Mouse (Mus musculus) testis, postnatal 10 days (tissue): ENCODE data around the gene Tanc2.
A peak's percentile ranks its signal among the peaks of the same experiment; 100 is the strongest.

Experiments
- DNase-seq: peaks from one replicate; pipeline ENCODE4 v3.0.0; 2021; ENCODE audit warnings: low spot score

Gene Tanc2

DNA sequence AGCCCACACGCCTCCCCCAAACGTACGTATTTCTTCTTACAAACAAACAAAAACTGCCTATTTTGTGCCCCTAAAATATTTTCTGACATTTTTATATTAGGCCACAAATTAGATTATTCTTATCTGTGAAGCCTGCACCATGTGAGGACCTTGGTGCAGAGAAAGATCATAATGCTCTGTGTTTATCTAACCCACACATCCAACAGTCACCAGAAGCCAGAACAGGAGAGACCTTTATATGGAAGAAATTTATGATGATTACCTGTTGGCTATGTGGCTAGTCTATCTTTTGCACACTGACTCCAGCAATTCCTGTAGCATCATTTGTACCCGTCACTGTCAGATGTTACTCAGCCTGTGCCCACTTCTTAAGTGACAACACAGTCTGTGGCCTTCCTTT lies 245.4 kb downstream of the Tanc2 start:
- DNase-seq = no peak

DNA sequence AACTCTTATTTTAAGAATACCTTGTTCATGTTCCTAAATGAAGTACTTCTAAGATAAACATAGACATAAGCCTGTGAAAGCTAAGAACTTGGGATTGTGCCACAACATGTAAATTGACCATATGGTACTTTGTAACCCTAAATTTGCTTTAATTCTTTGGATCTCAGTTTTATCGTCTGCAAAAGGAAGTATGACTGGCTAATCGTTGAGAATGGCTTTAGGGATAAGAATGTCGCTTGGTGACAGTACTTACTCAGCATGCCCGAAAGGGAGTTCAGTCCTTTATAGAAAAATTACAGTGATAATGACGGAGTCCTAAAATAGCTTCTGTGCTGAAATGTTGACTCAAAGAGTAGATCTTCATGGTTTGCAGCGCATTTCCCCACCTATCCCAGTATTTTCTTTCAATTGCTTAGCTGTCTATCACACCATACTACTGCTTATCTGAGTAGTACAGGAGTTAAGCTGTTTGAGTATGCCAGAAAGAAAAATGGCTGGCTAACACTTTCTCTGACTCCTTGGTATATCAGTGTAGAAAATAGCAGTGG lies 246.6 kb downstream of the Tanc2 start:
- DNase-seq = no peak

DNA sequence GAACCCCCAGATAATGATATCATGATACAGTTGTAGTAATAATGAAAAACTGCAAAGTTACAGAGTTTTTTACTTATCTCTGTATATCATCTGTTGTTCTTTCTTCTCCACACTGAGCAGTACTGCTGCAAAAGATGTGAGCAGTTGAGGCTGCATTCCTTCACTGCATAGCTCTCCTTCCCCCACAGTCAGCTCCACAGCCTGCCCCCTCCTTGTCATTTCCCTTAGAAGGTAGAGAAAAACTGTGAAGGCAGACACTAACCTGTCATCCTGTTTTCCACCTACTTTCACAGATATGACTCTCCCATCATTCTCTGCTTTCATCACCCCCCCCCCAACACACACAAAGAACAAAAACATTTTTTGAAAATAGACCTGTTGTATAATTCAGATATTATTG lies 248.2 kb downstream of the Tanc2 start:
- no peak for DNase-seq

DNA sequence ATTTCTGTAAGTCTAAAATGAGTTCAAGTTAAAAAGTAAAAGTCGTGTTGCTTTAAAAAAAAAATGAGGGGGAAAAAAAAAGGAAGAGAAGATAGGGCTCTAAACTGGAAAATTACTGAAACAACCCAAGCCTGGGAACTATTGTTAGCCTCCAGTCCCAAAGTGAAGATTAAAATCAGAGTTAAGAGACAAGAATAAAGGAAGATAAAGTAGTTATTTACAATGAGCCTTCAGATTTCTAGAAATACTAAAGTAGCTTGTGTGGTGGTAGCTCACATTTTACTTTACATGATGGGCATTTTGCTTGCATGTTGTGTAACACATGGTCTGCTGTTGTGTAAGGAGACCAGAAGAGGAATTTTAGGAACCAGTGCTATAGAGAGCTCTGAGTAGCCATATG lies 256.1 kb downstream of the Tanc2 start:
- DNase-seq = no peak

DNA sequence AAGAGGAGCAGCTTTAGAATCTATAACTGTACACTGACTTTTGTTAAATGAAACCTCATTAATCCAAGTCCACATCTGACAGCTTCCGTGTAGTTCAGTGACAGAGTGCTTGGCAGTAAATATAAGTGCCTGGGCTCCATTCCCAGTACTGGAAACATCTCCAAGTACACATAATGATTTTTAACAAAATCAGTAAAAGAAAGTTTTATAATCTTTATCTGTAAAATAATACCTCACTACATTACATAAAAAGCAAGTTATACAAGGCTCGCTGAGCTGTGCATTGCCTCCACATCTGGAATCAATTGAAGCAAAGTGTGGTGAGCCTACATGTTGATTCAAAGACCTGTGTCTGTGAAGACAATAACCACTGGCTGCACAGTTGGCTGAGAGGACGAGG lies 265.7 kb downstream of the Tanc2 start:
- DNase-seq = no peak

DNA sequence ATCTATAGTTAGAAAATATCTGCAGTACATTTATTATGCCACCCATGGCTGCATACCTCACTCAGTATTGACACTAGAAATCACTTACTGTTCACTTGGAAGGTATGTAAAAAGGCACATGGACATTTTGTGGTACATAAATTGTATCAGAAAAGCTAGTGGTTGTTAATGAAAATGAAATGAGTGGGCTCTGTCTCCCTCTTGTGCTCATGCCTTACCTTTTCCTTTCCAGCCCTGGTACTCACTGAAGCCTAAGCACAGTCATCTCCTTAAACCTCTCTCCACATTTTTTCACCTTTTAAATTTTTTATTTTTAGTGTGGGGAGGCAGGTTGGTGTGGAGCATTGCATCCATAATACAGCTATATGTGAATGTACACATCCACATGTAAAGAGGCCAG lies 268.3 kb downstream of the Tanc2 start:
- no peak for DNase-seq

DNA sequence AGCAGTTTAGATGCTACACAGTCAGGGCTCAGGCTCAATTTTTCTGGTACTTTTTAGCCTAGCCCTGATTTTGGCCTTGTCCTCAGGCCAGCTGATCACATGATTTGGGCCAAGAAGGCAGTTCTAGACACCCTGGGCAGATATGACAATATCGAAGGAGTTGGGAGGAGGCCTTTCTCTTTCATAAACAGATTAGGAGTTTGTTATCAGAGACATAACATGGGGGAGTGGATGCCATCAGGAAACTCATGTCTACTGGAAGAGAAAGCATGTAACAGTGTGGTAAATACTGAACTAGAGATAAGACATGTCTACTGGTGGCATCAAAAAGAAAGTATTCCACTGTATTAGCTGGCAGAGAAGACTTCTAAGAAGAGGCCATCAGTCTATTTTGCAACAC lies 295.8 kb downstream of the Tanc2 start:
- DNase-seq = no peak

DNA sequence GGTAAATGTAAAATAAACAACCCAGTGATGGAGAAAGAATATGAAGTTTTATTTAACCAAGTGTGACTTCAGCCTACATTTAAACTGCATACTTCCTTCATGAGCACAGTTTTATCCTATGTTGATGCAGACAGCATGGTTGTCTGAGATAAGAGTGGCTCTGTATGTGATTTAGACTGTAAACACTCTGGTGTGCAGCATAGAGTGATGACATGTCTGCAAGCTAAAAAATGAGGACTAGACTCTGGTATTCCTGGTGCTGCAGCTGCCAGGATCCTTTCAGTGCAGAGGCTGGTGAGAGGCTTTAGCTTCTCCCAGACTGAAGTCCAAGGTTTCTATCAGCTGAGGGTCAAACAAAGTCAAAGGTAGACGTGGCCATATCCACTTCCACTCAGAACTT lies 297.5 kb downstream of the Tanc2 start:
- no peak for DNase-seq

DNA sequence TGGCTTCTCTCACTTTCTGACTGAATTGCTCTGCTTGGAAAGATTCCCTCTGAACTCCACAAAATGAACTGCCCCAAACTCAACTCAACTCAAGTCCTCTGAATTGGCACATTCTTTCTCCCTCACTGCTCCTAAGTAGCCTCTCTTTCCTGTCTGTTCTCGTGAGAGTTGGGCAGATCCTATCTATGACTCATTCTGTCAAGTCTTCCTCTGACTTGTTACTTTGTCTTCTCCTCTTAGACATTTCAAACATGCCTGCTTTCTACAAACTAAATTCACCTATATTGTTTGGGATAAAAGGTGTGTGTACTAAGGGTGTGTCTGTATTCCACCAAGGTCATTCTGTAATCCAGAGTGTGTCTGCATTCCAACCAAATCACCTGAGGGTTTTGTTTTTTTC lies 309.4 kb downstream of the Tanc2 start:
- DNase-seq = no peak

DNA sequence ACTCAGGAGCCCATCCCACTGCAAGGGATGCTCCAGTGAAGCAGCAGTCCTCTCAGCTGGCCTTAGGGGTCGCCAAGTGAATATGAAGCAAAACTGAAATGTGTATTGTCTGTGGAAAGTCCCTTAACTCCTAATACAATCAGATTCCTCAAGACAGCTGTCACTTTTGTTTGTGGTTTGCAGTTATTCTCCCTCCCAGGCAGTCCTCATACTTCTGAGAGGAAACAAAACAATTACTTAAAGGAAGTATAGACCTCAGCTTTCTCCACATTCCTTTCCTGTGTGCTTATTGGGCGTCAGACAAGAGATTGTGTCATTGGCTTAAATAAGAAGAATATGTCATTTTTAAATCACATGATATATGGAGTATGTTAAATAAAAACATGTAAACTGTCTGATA lies 311.7 kb downstream of the Tanc2 start:
- no peak for DNase-seq

DNA sequence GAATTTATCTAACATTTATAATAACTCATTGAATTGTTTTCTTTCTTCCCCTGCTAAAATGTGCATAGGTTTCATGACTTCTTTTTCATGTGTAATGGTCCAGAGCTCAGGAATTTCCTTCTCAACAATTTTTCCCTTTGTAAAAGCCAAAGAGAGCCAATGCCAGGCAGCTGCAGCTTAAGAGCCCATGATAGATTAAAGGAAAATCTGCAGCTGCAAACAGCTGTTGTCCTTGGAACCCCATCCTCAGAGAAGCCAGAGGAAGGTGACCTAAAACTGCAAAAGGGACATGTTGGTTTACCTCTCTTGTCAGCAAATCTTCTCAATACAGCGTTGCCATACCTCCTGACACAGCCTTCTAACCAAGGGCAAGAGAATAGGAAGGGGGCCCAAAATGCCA lies 313.2 kb downstream of the Tanc2 start:
- no peak for DNase-seq

DNA sequence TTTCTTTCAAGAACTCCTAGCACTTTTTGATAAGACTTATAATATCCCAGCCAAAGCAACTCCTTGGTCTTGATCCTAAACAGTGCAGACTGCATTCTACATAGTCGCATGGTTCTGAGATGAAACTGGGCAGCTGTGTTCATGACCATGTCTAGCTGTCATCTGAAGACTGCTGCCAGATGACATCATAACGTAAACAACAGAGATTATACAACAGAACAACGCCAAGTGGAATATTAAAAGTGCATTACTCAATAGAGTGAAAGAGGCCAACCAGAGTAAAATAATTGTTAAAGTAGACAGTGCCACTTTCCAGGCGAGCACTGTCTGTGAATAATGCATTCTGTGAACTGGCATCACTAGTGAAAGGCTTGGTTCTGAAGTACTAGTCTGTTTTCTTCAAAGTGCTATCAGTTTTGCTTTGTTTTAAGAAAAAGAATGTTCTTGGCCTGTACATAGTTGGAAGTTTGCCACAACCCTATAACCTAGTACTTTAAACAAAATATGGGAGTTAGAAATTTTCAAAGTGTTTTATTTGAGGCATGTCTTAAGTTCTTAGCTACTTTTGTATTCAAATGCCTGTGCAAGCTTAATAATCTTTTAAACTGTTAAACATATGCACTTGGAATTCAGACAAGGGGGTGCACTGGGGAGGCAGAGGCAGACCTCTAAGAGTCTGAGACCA lies 315.9 kb downstream of the Tanc2 start:
- no peak for DNase-seq

DNA sequence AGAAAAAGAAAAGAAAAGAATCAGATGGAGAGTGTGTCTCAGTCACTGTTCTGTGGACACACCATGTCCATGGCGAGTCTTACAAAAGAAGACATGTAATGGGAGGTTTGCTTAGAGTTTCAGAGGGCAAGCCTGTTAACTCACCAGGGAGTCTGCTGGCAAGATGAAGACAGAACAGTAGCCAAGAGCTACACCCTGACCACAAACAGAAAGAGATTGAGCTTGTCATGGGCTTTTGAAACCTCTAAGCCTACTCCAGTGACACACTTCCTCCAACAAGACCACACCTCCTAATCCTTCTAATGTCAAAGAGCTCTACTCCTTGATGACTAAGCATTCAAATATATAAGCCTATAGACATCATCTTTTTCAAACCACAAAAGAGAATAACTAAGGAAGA lies 317.6 kb downstream of the Tanc2 start:
- no peak for DNase-seq

DNA sequence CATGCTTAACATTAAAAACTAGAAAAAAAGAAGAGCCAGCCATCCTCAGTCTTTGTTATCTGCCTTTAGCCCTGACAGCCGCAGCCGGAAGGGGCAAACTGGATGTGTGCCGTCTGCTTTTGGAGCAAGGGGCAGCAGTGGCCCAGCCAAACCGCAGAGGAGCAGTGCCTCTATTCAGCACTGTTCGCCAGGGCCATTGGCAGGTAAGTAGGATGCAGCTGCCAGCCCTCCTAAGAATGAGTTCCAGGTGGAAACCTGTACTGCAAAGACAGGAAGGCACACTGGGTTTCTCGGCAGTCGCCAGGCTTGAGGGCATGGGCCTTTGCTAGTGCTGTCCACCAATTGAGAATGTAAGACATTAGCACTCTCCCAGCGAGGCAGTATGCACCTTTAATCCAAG lies 319.1 kb downstream of the Tanc2 start:
- no peak for DNase-seq

DNA sequence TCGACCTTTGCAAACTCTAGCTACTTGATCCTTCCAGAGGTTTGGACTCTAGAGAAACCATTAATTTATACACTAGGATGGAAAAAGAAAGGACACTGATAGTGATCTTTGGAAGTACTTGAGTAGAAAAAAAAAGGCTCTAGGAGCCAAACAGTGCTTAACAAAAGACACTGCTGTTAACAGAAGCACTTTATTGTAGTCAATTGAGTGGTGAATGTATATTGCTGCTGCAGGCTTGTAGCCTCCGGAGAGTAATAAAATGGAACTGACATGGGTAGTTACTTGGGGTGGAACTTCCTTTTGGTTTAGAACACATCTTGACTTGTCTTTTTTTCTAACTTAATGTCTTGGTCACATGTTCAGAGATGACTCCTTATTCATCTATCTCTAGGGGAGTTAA lies 319.8 kb downstream of the Tanc2 start:
- DNase-seq = no peak

DNA sequence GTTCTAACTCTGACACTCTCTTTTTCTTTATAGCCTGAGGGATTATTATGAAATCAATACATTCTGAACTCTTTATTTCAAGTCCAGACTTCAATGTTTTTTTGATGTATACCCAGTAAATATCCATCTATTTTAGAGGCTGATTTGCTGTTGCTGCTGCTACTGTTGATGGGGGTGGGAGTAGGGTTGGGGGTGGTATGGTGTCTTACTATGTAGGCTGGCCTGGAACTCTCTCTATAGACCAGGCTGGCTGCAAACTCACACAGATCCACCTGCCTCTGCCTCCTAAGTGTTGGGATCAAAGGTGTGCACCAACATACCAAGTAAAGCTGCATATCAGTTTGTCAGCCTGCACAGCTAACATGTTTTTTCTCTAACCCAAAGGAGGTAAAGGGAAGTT lies 321.4 kb downstream of the Tanc2 start:
- no peak for DNase-seq

DNA sequence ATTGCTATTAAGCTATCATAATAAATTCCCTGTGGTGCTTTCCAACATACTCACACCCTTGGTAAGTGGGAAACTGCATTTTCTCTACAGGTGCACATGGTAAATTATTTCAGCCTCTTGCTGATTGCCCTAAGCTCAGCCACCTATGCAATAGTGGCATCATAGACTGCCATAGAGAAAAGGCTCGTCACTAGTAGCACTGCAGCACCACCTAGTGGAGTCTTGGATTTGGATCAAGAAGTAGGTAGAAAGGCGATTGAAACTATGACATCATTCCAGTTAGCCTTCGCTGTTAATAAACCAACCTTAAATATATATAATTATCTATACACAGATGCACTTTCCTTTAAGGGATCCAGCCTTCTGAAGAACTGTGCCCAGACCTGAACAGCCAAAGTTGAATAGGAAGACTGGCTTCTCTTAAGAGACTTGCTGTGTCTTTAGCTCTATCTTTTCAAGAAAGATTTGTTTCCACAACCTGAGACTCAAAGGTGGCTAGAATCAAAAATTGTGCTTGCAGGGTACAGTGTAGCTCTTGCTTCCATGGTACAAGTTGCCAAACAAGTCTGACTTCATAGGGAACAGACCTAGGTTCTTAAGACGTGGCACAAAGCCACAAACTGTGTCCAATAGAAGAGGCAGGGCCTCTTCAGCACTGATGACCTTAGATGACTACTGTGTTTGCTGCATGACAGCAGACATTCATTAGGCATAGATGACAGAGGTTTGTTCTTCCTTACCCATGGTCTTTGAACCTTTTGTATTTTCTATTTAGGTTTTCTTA lies 322.0 kb downstream of the Tanc2 start:
- DNase-seq = peak; percentile 80

DNA sequence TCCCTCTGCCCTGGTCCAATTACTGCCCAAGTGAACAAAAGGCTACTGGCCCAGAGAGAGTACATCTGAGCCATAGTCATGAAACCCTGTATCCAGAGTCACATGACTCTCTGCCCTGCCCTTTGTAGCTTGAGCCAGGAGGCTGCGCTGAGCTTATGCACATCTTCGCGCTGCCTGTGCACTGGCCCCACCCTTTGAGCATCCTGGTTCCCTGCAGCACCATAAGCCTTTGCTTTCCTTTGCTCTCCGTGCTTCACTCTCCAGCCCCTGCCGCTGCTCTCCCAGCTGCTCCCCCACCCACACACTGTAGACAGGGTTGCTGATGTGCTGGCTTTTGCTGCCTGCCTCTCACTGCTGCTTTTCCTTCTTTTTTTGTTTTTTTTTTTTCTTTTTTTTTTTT lies 323.8 kb downstream of the Tanc2 start:
- no peak for DNase-seq

DNA sequence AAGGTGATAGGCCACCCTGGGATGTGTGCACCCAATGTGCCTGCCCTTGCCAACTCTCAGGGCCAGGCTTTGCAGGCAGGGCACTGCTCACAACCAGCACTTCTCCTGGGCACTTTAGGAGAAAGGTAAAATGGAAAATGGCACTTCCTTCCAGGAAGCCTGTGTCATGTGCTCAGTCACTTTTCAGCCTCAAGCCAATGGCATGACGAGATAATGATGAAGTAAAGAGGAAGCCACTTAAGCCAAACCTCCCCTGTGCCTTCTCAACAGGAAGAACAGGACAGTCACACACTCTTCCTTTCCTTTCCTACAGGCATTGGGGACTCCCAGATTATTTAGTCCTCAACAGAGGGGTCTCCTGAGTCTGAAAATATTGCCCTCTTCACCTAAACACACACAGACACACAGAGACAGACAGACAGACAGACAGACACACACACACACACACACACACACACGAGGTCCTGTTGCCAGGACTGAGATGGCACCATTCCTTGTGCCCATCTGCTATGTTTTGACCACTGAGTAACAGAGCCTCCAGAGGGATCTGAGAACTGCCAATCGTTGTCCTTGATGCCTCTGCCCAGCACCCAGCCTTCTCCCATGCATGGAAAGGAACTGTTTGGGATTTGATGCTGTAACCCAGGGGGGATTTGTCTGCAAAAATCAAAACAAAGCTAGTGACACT lies 330.5 kb downstream of the Tanc2 start:
- no peak for DNase-seq

DNA sequence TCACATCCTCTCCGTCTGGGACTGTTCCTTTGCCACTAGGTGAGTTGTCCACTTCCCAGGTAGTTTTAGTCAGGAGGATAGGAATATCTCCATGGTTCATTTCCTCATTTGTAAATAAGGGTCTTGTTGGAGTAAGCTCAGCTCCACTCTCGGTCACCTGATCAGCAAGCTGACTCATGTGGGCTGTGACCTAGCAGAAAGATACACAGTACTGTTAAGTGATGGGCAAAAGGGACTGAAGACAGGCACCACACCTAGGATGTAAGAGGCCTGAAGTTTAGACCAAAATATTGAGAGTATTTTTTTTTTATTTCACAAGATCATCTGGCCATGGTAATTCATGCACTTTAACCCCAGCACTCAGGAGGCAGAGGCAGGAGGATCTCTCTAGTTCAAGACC lies 331.1 kb downstream of the Tanc2 start:
- no peak for DNase-seq

DNA sequence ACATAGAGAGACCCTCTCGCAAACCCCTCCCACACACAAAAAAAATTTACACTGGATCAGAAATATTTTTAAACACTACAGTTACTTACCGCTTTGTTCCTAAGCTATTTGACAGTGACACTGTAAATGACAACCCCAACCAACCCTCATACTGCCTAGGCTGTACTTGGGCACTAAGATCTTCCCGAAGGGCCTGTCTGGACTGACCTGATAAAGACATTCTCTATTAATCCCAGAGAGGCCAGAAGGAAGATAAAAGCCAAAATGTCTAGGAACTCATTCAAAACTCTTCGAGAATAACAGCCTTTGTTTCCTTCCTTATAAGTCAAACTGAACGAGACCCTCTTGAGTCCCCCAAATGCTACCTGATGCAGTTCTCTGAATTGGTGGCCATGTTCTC lies 331.5 kb downstream of the Tanc2 start:
- no peak for DNase-seq

DNA sequence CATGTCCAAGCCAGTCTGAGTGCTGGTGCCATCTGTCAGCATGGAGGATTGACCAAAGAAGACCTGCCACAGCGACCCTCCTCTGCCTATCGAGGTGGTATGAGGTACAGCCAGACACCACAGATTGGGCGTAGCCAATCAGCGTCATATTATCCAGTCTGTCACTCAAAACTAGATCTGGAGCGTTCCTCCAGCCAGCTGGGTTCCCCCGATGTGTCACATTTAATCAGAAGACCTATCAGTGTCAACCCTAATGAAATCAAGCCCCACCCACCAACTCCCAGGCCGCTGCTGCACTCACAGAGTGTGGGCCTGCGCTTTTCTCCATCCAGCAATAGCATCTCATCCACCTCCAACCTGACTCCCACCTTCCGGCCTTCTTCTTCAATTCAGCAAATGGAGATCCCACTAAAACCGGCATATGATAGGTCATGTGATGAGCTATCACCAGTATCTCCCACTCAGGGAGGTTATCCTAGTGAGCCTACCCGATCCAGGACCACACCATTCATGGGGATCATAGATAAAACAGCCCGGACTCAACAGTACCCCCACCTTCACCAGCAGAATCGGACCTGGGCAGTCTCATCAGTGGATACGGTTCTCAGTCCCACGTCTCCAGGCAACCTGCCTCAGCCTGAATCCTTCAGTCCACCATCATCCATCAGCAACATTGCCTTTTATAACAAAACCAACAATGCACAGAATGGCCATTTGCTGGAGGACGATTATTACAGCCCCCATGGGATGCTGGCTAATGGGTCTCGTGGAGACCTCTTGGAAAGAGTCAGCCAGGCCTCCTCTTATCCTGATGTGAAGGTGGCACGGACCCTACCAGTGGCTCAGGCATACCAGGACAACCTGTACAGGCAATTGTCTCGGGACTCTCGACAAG lies 333.2 kb downstream of the Tanc2 start:
- no peak for DNase-seq
